Mouse (Mus musculus) heart, adult 11 months (tissue): ENCODE data around the gene Gm9602.
"Not testable (repeated sequence)": the region's sequence is repeated elsewhere in the genome, so short reads cannot be mapped to it uniquely, and the experiment has no call there.

ENCODE experiments used
- DNase-seq: peaks from one replicate; pipeline ENCODE4 v3.0.0; 2022

Gm9602 gene

GRCm38 (mm10) chr14:4776037-4776436 lies at the start of gene Gm9602:
Gene Gm9602 (plus strand): TSS chr14:4776337.
- not testable (repeated sequence) for DNase-seq

- peak; percentile 91 for DNase-seq
Observed at GRCm38 (mm10) chr14:4806421-4806820, 30.3 kb downstream of the Gm9602 start.

GRCm38 (mm10) chr14:4821950-4822349 lies 45.8 kb downstream of the Gm9602 start:
- DNase-seq: peak; percentile 83
